Mouse (Mus musculus): ENCODE results near the gene Dqx1. TPM values are rescaled to one million over a fixed set of nuclear protein-coding genes. Genes with fewer than 3 reads are reported as not detected.
A peak's percentile ranks its signal among the peaks of the same experiment; 100 is the strongest.

The Dqx1 gene
- total RNA-seq, 1 experiment from 2014 or later, result 4.3 TPM

- ATAC-seq (ENCODE audit: extremely low read depth, insufficient number of reproducible peaks, low FRiP score, poor library complexity, severe bottlenecking), result no peak
Measured at GRCm38 (mm10) chr6:83068221-83068620, 10.6 kb downstream of the Dqx1 start.

- no peak for ATAC-seq (ENCODE audit: extremely low read depth, insufficient number of reproducible peaks, low FRiP score, poor library complexity, severe bottlenecking)
Measured at GRCm38 (mm10) chr6:83068706-83069487, 11.3 kb downstream of the Dqx1 start.

GRCm38 (mm10) chr6:83069488-83070246 is 12.0 kb downstream of the Dqx1 start:
- ATAC-seq (ENCODE audit: extremely low read depth, insufficient number of reproducible peaks, low FRiP score, poor library complexity, severe bottlenecking), result no peak

GRCm38 (mm10) chr6:83070247-83070310 is 12.4 kb downstream of the Dqx1 start, which contains the start of gene Tlx2:
Gene Tlx2 (minus strand): TSS chr6:83070293.
- ATAC-seq (ENCODE audit: extremely low read depth, insufficient number of reproducible peaks, low FRiP score, poor library complexity, severe bottlenecking), result no peak

- ATAC-seq (ENCODE audit: extremely low read depth, insufficient number of reproducible peaks, low FRiP score, poor library complexity, severe bottlenecking), result no peak
Measured at GRCm38 (mm10) chr6:83070311-83071219, 12.9 kb downstream of the Dqx1 start.

GRCm38 (mm10) chr6:83071220-83071619 is 13.6 kb downstream of the Dqx1 start:
- ATAC-seq (ENCODE audit: extremely low read depth, insufficient number of reproducible peaks, low FRiP score, poor library complexity, severe bottlenecking), result no peak

GRCm38 (mm10) chr6:83074979-83075378 is 17.3 kb downstream of the Dqx1 start:
- no peak for ATAC-seq (ENCODE audit: extremely low read depth, insufficient number of reproducible peaks, low FRiP score, poor library complexity, severe bottlenecking)

- no peak for ATAC-seq (ENCODE audit: extremely low read depth, insufficient number of reproducible peaks, low FRiP score, poor library complexity, severe bottlenecking)
Measured at GRCm38 (mm10) chr6:83077630-83078323, 20.1 kb downstream of the Dqx1 start, which contains the start of gene Pcgf1. Gene Pcgf1 (plus strand): TSS chr6:83077869.

- peak; percentile 91 for ATAC-seq (ENCODE audit: extremely low read depth, insufficient number of reproducible peaks, low FRiP score, poor library complexity, severe bottlenecking)
Measured at GRCm38 (mm10) chr6:83078324-83078858, 20.7 kb downstream of the Dqx1 start.

- no peak for ATAC-seq (ENCODE audit: extremely low read depth, insufficient number of reproducible peaks, low FRiP score, poor library complexity, severe bottlenecking)
Measured at GRCm38 (mm10) chr6:83080210-83080609, 22.6 kb downstream of the Dqx1 start.

GRCm38 (mm10) chr6:83083497-83083896 is 25.9 kb downstream of the Dqx1 start:
- ATAC-seq (ENCODE audit: extremely low read depth, insufficient number of reproducible peaks, low FRiP score, poor library complexity, severe bottlenecking), result no peak

- no peak for ATAC-seq (ENCODE audit: extremely low read depth, insufficient number of reproducible peaks, low FRiP score, poor library complexity, severe bottlenecking)
Measured at GRCm38 (mm10) chr6:83084477-83084876, 26.8 kb downstream of the Dqx1 start.

- ATAC-seq (ENCODE audit: extremely low read depth, insufficient number of reproducible peaks, low FRiP score, poor library complexity, severe bottlenecking), result no peak
Measured at GRCm38 (mm10) chr6:83086121-83087035, 28.7 kb downstream of the Dqx1 start, which contains the start of gene Lbx2. Gene Lbx2 (plus strand): TSS chr6:83086367.

GRCm38 (mm10) chr6:83087205-83087925 is 29.7 kb downstream of the Dqx1 start:
- no peak for ATAC-seq (ENCODE audit: extremely low read depth, insufficient number of reproducible peaks, low FRiP score, poor library complexity, severe bottlenecking)

- no peak for ATAC-seq (ENCODE audit: extremely low read depth, insufficient number of reproducible peaks, low FRiP score, poor library complexity, severe bottlenecking)
Measured at GRCm38 (mm10) chr6:83087926-83088260, 30.2 kb downstream of the Dqx1 start.

- ATAC-seq (ENCODE audit: extremely low read depth, insufficient number of reproducible peaks, low FRiP score, poor library complexity, severe bottlenecking), result no peak
Measured at GRCm38 (mm10) chr6:83092416-83093127, 34.9 kb downstream of the Dqx1 start.

GRCm38 (mm10) chr6:83095968-83096367 is 38.3 kb downstream of the Dqx1 start:
- ATAC-seq (ENCODE audit: extremely low read depth, insufficient number of reproducible peaks, low FRiP score, poor library complexity, severe bottlenecking), result 0 out of 2 replicates have a peak, but pooled peaks have one; percentile 33

Data from neutrophil, adult 5-6 weeks (primary cell).